In genomic region chr15:103183651-103184610, GRCm38 (mm10) we compare ENCODE assay signal across 8 mouse cellular contexts. TPM values are rescaled to one million over a fixed set of nuclear protein-coding genes. Genes with fewer than 3 reads are reported as not detected.
DNase-seq lines count a peak whose midpoint lies in the region; ATAC-seq lines count a peak whose summit lies in the region.

No protein-coding gene starts in this region.

- H3K27me3 ChIP-seq in heart, embryonic 14.5 days (ENCODE audit: control insufficient read depth, insufficient read depth, low read length): peaks cover 32% of the 10 kb centered on the region
- peaks cover 60% of the 10 kb centered on the region for H3K27me3 ChIP-seq in liver, embryonic 13.5 days
- H3K27me3 ChIP-seq in stomach, embryonic 16.5 days (ENCODE audit: control insufficient read depth, insufficient read depth, low read length): peaks cover 18% of the 10 kb centered on the region; the same call in 1 of the 2 replicates

- no peak for ATAC-seq in heart, embryonic 14.5 days (ENCODE audit: insufficient number of reproducible peaks, insufficient read depth, low FRiP score, low read depth)
- ATAC-seq in liver, embryonic 13.5 days (ENCODE audit: low read depth): no peak
- ATAC-seq in stomach, embryonic 16.5 days (ENCODE audit: insufficient read depth, low FRiP score): no peak
- ATAC-seq in megakaryocyte progenitor cell, adult 5-6 weeks (replicated peaks; ENCODE audit: poor library complexity): no peak

- no peaks in the 10 kb centered on the region for H3K36me3 ChIP-seq in heart, embryonic 14.5 days (ENCODE audit: control insufficient read depth, insufficient read depth, low read length)
- H3K36me3 ChIP-seq in liver, embryonic 13.5 days: no peaks in the 10 kb centered on the region
- H3K36me3 ChIP-seq in stomach, embryonic 16.5 days (ENCODE audit: control insufficient read depth, insufficient read depth, low read length): no peaks in the 10 kb centered on the region

- H3K27ac ChIP-seq in heart, embryonic 14.5 days (replicated peaks in 1 of 2; ENCODE audit: control insufficient read depth in 1 of 2, insufficient read depth in 1 of 2, low read depth in 2 of 2, low read length in 2 of 2): no peak overlapping the region
- H3K27ac ChIP-seq in liver, embryonic 13.5 days: no peak overlapping the region
- H3K27ac ChIP-seq in stomach, embryonic 16.5 days (ENCODE audit: low read length): no peak overlapping the region

- H3K9ac ChIP-seq in heart, embryonic 14.5 days (ENCODE audit: low read length): peak overlapping the region; percentile 18; the same call in 1 of the 2 replicates
- H3K9ac ChIP-seq in liver, embryonic 13.5 days: peak overlapping the region; percentile 42; the same call in 1 of the 2 replicates
- H3K9ac ChIP-seq in stomach, embryonic 16.5 days (ENCODE audit: low read length): no peak overlapping the region

- DNase-seq in layer of hippocampus, postnatal 10 days (ENCODE audit: low spot score in 2 of 2): peak; percentile 47 to 62
- DNase-seq in layer of hippocampus, postnatal 25 days (ENCODE audit: extremely low spot score in 1 of 2, low spot score in 1 of 2): no peak
- DNase-seq in embryo, embryonic 10.5 days (ENCODE audit: low spot score): peak; percentile 57
- DNase-seq in liver, embryonic 13.5 days: no peak
- DNase-seq in frontal cortex, postnatal 25 days (ENCODE audit: low spot score in 2 of 2): no peak

- H3K4me1 ChIP-seq in heart, embryonic 14.5 days (ENCODE audit: control insufficient read depth in 2 of 2, insufficient read depth in 2 of 2, low read length in 2 of 2): peaks cover 11 to 14% of the 10 kb centered on the region in 2 experiments
- H3K4me1 ChIP-seq in liver, embryonic 13.5 days (replicated peaks): peaks cover 18% of the 10 kb centered on the region
- H3K4me1 ChIP-seq in stomach, embryonic 16.5 days (ENCODE audit: control insufficient read depth, insufficient read depth, low read length): peaks cover 5% of the 10 kb centered on the region; the same call in 1 of the 2 replicates

- WGBS in heart, embryonic 14.5 days: 11% methylated on average over 25 of the region's 25 CpGs
- WGBS in liver, embryonic 13.5 days (ENCODE audit: insufficient replicate concordance): 12% methylated on average over 25 of the region's 25 CpGs
- 12% methylated on average over 25 of the region's 25 CpGs for WGBS in stomach, embryonic 16.5 days

- peak overlapping the region; percentile 66 for H3K4me2 ChIP-seq in heart, embryonic 14.5 days (ENCODE audit: low read length)
- peak overlapping the region; percentile 71 for H3K4me2 ChIP-seq in liver, embryonic 13.5 days
- H3K4me2 ChIP-seq in stomach, embryonic 16.5 days (ENCODE audit: low read depth, low read length): peak overlapping the region; percentile 86

- no peaks in the 10 kb centered on the region for H3K9me3 ChIP-seq in heart, embryonic 14.5 days (ENCODE audit: control insufficient read depth, low read length)
- H3K9me3 ChIP-seq in liver, embryonic 13.5 days (replicated peaks): no peaks in the 10 kb centered on the region
- H3K9me3 ChIP-seq in stomach, embryonic 16.5 days (replicated peaks; ENCODE audit: control insufficient read depth, low read length): no peaks in the 10 kb centered on the region

- H3K4me3 ChIP-seq in heart, embryonic 14.5 days (ENCODE audit: control insufficient read depth in 1 of 2, insufficient read depth in 1 of 2, low read depth in 1 of 2, low read length in 2 of 2): peak overlapping the region; percentile 23 to 40
- peak overlapping the region; percentile 44 for H3K4me3 ChIP-seq in liver, embryonic 13.5 days (replicated peaks)
- peak overlapping the region; percentile 40 for H3K4me3 ChIP-seq in stomach, embryonic 16.5 days (replicated peaks; ENCODE audit: low read length)

RNA-seq across cellular contexts. Expression of gene Smug1, which starts 17.0 kb away (rescaled TPM):
- total RNA-seq in layer of hippocampus, postnatal 10 days (2021): 10 to 100 TPM; 15.1 to 17.4 TPM
- total RNA-seq in layer of hippocampus, postnatal 25 days (2021): 10 to 100 TPM; 17.4 to 20.2 TPM
- 17.8 and 18.6 TPM in 2 replicates for polyA plus RNA-seq in heart, embryonic 14.5 days (2014; fragmentation: Nextera tagmentation; extraction: Ambion mirVana)
- 5.0 and 6.4 TPM in 2 replicates for polyA plus RNA-seq in liver, embryonic 13.5 days (2015; fragmentation: Nextera tagmentation; extraction: Ambion mirVana)
- polyA plus RNA-seq in stomach, embryonic 16.5 days (2015; fragmentation: Nextera tagmentation; extraction: Ambion mirVana): 20.1 and 21.1 TPM in 2 replicates
- total RNA-seq in megakaryocyte progenitor cell, adult 5-6 weeks (2015): 2.1 and 4.5 TPM in 2 replicates
- total RNA-seq in megakaryocyte progenitor cell, adult 5-6 weeks (2017): 3.8 and 4.2 TPM in 2 replicates

RNA-seq across cellular contexts. Expression of gene Cbx5, which starts 55.7 kb away (rescaled TPM):
- total RNA-seq in layer of hippocampus, postnatal 10 days (2021): 100 to 1,000 TPM; 181 to 188 TPM
- 100 to 1,000 TPM; 180 to 183 TPM for total RNA-seq in layer of hippocampus, postnatal 25 days (2021)
- 105 and 108 TPM in 2 replicates for polyA plus RNA-seq in heart, embryonic 14.5 days (2014; fragmentation: Nextera tagmentation; extraction: Ambion mirVana)
- polyA plus RNA-seq in liver, embryonic 13.5 days (2015; fragmentation: Nextera tagmentation; extraction: Ambion mirVana): 61.1 and 76.6 TPM in 2 replicates
- polyA plus RNA-seq in stomach, embryonic 16.5 days (2015; fragmentation: Nextera tagmentation; extraction: Ambion mirVana): 88.3 and 91.8 TPM in 2 replicates
- 112 and 119 TPM in 2 replicates for total RNA-seq in megakaryocyte progenitor cell, adult 5-6 weeks (2015)
- total RNA-seq in megakaryocyte progenitor cell, adult 5-6 weeks (2017): 194 and 261 TPM in 2 replicates

RNA-seq across cellular contexts. Expression of gene Hnrnpa1, which starts 56.3 kb away (rescaled TPM):
- total RNA-seq in layer of hippocampus, postnatal 10 days (2021): 100 to 1,000 TPM; 399 to 417 TPM
- 100 to 1,000 TPM; 253 to 258 TPM for total RNA-seq in layer of hippocampus, postnatal 25 days (2021)
- polyA plus RNA-seq in heart, embryonic 14.5 days (2014; fragmentation: Nextera tagmentation; extraction: Ambion mirVana): 425 and 457 TPM in 2 replicates
- polyA plus RNA-seq in liver, embryonic 13.5 days (2015; fragmentation: Nextera tagmentation; extraction: Ambion mirVana): 436 and 495 TPM in 2 replicates
- polyA plus RNA-seq in stomach, embryonic 16.5 days (2015; fragmentation: Nextera tagmentation; extraction: Ambion mirVana): 525 and 529 TPM in 2 replicates
- 700 and 701 TPM in 2 replicates for total RNA-seq in megakaryocyte progenitor cell, adult 5-6 weeks (2015)
- 1,324 and 1,596 TPM in 2 replicates for total RNA-seq in megakaryocyte progenitor cell, adult 5-6 weeks (2017)

Comparison
In these comparisons a context has a peak if more than half of its experiments do, and no peak if none do; other contexts are left out.
1. DNase-seq: peak in layer of hippocampus, postnatal 10 days (2 of 2) and embryo, embryonic 10.5 days (single experiment); none in layer of hippocampus, postnatal 25 days (0 of 2), liver, embryonic 13.5 days (single experiment) and frontal cortex, postnatal 25 days (0 of 2).
2. Peak in every context shown above with its lines, with median percentiles within 50 percentile points of each other: H3K4me2 ChIP-seq and H3K4me3 ChIP-seq.